Mouse (Mus musculus) spleen, adult 2 months (tissue): ENCODE measurements around the gene Dbi. TPM values are rescaled to one million over a fixed set of nuclear protein-coding genes. Genes with fewer than 3 reads are reported as not detected.

Experiments used
- DNase-seq, 2 experiments: peaks; one replicate each; pipeline versions ENCODE4 v3.0.0 to v3.0.0-alpha.2; 2012 to 2021; ENCODE audit warnings: low spot score in 2 of 2, low read depth in 1 of 2
- H3K27ac ChIP-seq: fragments of 200-500 bp; 2 replicates; pipeline ENCODE4 v1.5.1; 2012; ENCODE audit warnings: low read length, inconsistent platforms; ENCODE audit not compliant: insufficient read depth
- H3K27me3 ChIP-seq: fragments of 200-500 bp; 2 replicates; pipeline ENCODE4 v1.6.1; 2012; ENCODE audit warnings: mild to moderate bottlenecking, moderate library complexity, low read length, inconsistent platforms; ENCODE audit not compliant: control insufficient read depth, insufficient read depth
- H3K36me3 ChIP-seq: fragments of 200-500 bp; 2 replicates; pipeline ENCODE4 v1.6.1; 2012; ENCODE audit warnings: mild to moderate bottlenecking, low read length, inconsistent platforms; ENCODE audit not compliant: control insufficient read depth, insufficient read depth
- H3K4me1 ChIP-seq: fragments of 200-500 bp; 2 replicates; pipeline ENCODE4 v1.6.1; 2011; ENCODE audit warnings: inconsistent platforms; ENCODE audit not compliant: control insufficient read depth, insufficient read depth, insufficient read length
- H3K4me3 ChIP-seq: fragments of 200-500 bp; 2 replicates; pipeline ENCODE4 v1.5.1; 2011; ENCODE audit warnings: mild to moderate bottlenecking, inconsistent platforms; ENCODE audit not compliant: insufficient read depth, insufficient read length; ENCODE audit errors: extremely low read depth
- CTCF ChIP-seq: fragments of 200-500 bp; IDR thresholded peaks from 2 replicates; pipeline ENCODE4 v1.5.1; 2011; ENCODE audit warnings: mild to moderate bottlenecking, inconsistent platforms; ENCODE audit not compliant: insufficient read depth, insufficient read length, insufficient replicate concordance; ENCODE audit errors: extremely low read depth
- POLR2A ChIP-seq: fragments of 200-500 bp; IDR thresholded peaks from 2 replicates; pipeline ENCODE4 v1.6.1; 2011; ENCODE audit warnings: low read depth, low read length, inconsistent platforms
- WGBS: fragments of 180-500 bp; shearing (Covaris S2); methylation state at CpG from one replicate; pipeline ENCODE4 v1.1.7; 2018; 5-methylcytosine and 5-hydroxymethylcytosine counted together
- polyA plus RNA-seq: library from polyadenylated mRNA; depleted of rRNA; stranded (reverse); fragments of >200 nt; gene quantifications from 2 replicates; pipeline ENCODE4 v1.2.3, GENCODE M21; 2012

The Dbi gene
- polyA plus RNA-seq, 1 experiment, result 37.2 TPM

DNA sequence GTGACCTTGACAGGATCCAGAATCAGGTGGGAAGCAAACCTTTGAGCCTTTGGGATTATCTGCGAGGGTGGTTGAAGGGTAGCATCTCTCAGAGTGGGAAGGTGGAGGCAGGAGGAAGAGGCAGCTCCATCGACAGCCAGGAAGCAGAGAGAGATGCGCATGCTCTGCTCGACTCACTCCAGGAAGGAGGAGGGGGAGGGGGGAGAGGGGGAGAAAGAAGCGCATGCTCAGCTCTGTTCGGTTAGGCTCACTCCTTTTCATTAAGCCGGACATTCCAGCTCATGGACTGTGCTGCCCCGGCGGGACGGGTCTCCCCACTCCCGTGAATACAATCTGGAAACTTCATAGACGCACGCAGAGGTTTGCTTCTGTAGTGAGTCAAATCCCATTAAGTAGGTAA lies 34.2 kb downstream of the Dbi start:
- no peak for DNase-seq
- Histone ChIP-seq H3K4me3 (no peak overlapping the region), H3K27me3 (no peaks in the 10 kb centered on the region), H3K4me1 (no peaks in the 10 kb centered on the region), H3K36me3 (no peaks in the 10 kb centered on the region), H3K27ac (no peak overlapping the region)
- WGBS, result 75% methylated on average over 13 of the region's 13 CpGs
- TF ChIP-seq CTCF, result no peak
- TF ChIP-seq POLR2A, result no peak

GRCm38 (mm10) chr1:120085696-120086095 lies 35.2 kb downstream of the Dbi start:
- Histone ChIP-seq H3K4me1 (no peaks in the 10 kb centered on the region), H3K4me3 (no peak overlapping the region), H3K27ac (no peak overlapping the region), H3K27me3 (no peaks in the 10 kb centered on the region), H3K36me3 (no peaks in the 10 kb centered on the region)
- WGBS, result 87% methylated on average over 3 of the region's 3 CpGs
- DNase-seq, result no peak
- no peak for TF ChIP-seq CTCF
- no peak for TF ChIP-seq POLR2A

DNA sequence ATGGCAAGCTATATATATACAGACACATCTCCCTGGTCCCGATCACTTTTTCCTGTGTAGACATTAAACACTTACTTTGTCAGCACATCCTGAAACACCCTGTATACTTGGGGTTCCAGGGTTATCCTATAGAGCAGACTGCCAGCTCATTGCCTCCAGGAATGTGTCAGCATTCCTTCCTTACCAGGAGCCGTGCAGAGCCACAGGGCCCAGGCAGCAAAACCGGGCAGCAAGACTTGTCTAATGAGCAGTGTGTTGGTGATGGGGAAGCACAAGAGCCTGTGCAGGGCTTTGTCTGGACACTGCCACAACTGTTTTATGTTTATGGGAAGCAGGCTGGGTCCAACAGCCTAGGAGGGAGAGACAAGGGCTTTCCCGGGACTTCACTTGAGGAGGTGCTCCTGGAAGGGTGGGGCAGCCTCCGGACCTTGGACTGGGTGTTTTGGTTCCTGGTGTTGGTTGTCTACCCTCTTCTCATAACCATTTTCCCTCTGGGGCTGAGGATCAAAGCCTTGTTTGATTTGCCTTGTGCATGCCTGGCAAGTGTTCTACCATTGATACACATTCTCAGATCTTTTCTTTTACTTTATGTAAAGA lies 36.9 kb downstream of the Dbi start:
- no peak for TF ChIP-seq CTCF
- no peak for DNase-seq
- Histone ChIP-seq H3K4me1 (no peaks in the 10 kb centered on the region), H3K4me3 (no peak overlapping the region), H3K27me3 (no peaks in the 10 kb centered on the region), H3K27ac (no peak overlapping the region), H3K36me3 (no peaks in the 10 kb centered on the region)
- WGBS, result 78% methylated on average over 5 of the region's 5 CpGs

GRCm38 (mm10) chr1:120082957-120083585 lies 37.8 kb downstream of the Dbi start:
- 62% methylated on average over 7 of the region's 7 CpGs for WGBS
- no peak overlapping the region for H3K27ac ChIP-seq

DNA sequence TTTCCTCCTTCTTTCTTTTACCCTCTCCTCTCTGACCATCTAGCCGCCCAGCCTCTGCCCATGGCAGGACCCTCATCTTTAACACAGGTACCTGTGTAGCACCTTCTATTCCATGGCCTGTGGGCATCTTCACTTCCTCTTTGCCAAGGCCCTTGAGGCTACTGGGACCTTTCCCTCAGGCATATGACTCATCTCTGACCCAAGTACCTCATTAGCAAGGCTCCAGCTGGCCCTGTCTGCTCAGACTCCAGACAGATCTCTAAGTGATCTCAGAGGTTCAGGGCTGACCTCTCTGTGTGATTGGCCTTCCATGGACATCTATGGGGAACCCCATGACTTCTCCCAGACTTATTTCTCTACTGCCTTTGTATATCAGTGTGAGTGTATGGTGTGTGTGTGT lies 40.2 kb downstream of the Dbi start:
- no peaks in the 10 kb centered on the region for H3K4me1 ChIP-seq
- no peaks in the 10 kb centered on the region for H3K36me3 ChIP-seq
- H3K27ac ChIP-seq, result no peak overlapping the region
- WGBS, result 95% methylated on average over 1 of the region's 1 CpGs
- DNase-seq, result no peak
- no peaks in the 10 kb centered on the region for H3K27me3 ChIP-seq
- TF ChIP-seq CTCF, result no peak
- no peak for TF ChIP-seq POLR2A
- no peak overlapping the region for H3K4me3 ChIP-seq

More at GRCm38 (mm10) chr1:120082957-120083585, 37.8 kb downstream of the Dbi start:
- no peak for DNase-seq
- Histone ChIP-seq H3K4me3 (no peak overlapping the region), H3K36me3 (no peaks in the 10 kb centered on the region), H3K4me1 (no peaks in the 10 kb centered on the region), H3K27me3 (no peaks in the 10 kb centered on the region)
- TF ChIP-seq CTCF (no peak), POLR2A (no peak)

DNA sequence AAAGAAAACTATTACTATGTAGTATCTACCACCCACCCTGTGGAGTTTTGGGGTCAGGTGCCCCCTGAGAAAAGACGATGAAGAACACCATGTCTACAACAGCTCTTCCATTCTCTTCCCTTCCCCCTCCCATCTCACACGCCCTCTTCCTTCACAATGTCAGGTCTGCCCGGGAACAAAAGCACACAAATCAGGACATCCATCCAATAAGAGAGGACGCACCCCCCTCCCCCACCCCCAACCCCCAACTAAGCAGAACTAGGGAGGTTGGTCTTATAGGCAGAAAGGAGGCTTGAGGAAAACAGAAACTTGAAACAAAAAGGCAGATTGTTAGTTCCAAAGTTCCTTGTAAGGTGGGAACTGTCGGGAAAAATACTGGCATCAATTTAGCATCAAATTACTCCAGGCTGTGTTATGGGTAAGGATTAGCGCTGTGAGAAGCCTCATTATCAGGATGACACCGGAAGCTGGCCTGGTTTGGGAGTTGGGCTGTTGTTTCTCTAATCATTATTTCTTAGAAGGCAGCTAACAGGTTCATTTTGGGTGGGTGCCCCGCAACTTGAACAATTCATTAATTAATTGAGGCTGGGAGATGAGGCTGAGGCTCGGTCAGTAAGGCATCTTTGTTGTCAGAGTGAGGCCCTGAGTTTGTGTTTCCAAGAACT lies 43.0 kb downstream of the Dbi start:
- H3K27me3 ChIP-seq, result peaks cover 4% of the 10 kb centered on the region; the same call in 1 of the 2 replicates
- peaks cover 4% of the 10 kb centered on the region for H3K4me1 ChIP-seq
- no peak overlapping the region for H3K4me3 ChIP-seq
- no peaks in the 10 kb centered on the region for H3K36me3 ChIP-seq
- WGBS, result 75% methylated on average over 9 of the region's 9 CpGs
- TF ChIP-seq CTCF (no peak), POLR2A (no peak)
- no peak for DNase-seq
- H3K27ac ChIP-seq, result no peak overlapping the region

DNA sequence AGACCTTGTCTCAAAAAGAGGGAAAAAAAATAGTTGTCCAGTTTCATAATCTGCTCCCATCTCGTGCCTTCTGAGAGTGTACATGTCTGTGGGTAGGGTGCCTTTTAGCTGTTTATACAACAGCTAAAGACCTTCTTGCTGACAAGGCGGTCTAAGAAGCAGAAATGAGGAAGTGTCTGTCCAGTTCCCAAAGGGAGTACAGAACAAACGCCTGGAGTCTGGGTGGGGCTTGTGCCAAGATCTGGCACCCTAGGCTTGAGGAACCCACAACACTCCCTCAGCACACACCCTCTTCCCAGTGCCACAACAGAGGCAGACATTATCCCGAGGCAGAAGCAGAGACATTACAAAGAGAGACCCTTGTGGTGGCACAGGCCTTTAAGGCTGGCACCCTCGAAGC lies 45.4 kb downstream of the Dbi start:
- H3K36me3 ChIP-seq, result no peaks in the 10 kb centered on the region
- peaks cover 4% of the 10 kb centered on the region; the same call in 1 of the 2 replicates for H3K27me3 ChIP-seq
- H3K4me3 ChIP-seq, result no peak overlapping the region
- peaks cover 4% of the 10 kb centered on the region for H3K4me1 ChIP-seq
- no peak for DNase-seq
- H3K27ac ChIP-seq, result no peak overlapping the region
- TF ChIP-seq CTCF, result no peak
- TF ChIP-seq POLR2A, result no peak
- WGBS, result 22% methylated on average over 5 of the region's 5 CpGs
